Mouse (Mus musculus): ENCODE data around the gene Tbxas1.
A peak's percentile ranks its signal among the peaks of the same experiment; 100 is the strongest.

Gene Tbxas1

DNA sequence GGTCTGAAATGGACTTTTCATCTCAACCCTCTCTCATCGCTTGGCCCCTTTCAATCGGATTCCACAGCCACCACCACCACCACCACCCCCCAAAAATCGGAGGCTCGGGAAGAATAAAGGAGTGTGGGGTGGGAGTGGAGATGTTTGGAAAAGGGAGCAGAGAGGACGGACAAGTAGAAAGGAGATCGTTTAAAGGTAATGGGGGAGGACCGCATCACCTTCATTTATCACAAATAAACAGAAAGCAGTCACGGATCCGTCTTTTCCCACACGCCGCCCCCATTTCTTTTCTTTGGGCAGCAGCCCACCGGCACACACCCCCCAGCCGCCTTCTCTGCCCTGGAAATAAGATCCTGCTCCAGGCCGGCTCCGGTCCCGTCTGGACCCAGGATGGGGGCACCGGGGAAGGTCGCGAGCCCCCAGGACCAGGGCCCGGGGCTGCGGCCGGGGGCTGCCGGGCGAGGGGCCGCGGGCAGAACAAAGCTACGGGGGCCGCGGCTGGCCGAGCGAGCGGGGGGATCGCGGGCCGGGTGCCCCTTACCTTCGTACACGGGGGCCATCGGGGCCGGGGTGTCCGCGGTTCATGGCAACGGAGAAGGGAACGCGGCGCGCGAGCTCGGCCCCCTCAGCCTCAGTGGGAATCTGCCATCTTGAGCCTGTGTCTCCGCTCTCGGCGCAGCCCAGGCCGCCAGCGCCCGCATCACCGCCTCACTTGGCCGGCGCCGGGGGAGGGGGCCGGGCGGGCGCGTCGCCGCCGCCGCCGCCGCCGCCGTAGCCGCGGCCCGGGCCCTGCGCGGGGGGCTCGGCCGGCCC lies at the start of gene Tbxas1:
Tbxas1 (plus strand) TSS at position 147 of the 813 bp plus-strand sequence.
- DNase-seq (ENCODE audit: low read depth) = no peak

DNA sequence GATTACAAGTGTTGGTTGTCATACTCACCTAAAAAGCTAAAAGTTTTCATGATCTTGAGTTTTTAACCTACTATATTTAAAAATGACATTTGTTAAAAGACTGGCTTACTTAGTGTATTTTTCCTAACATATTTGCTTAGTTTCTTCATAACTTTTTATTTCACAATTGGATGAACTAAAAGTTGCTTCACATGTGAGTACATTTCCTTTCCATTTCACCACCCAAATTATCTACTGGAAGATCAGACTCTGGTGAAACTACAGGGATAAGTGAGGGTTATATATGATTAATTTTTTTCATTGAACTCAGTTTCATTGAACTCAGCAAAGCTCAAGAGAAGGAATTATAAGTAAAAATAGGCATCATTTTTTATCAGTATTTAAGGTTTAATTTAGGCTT lies 49.3 kb upstream of the Tbxas1 start:
- DNase-seq (ENCODE audit: low read depth) = no peak

DNA sequence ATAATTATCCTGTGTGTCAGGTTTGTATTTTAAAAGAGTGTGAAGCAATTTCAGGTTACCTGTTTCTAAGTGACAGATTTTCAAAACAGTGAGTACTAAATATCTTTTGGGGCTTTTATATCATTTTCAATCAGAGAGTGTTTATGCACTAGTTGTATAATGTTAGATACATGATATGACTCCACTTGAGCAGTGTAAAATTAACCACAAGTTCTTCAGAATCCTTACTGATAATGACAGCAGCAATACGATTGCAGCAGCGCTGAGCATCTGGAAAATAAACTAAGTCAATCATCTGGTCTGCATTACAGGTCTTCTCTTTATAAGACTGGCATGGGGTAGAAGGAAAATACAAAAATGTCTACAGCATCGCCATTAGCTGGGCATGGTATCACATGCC lies 48.3 kb upstream of the Tbxas1 start:
- no peak for DNase-seq (ENCODE audit: low read depth)

DNA sequence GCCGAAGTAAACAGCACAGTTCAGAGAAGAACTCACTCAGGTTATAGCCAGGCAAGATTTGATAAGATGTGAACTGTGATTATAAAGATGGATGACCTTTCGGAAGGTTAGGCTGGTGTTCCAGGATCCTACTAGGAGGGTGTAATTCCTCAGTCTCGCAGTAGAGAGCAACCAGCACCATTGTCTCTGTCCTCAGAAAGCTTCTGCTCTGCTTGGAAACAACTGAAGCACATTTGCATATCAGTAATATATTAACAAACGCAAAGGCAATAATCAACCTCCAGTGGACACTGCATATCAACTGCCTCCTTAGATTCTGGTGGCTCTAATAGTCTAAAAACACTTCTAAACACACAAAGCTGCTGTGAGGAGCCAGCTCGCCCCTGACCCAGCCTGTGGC lies 47.8 kb upstream of the Tbxas1 start:
- DNase-seq (ENCODE audit: low read depth) = no peak

DNA sequence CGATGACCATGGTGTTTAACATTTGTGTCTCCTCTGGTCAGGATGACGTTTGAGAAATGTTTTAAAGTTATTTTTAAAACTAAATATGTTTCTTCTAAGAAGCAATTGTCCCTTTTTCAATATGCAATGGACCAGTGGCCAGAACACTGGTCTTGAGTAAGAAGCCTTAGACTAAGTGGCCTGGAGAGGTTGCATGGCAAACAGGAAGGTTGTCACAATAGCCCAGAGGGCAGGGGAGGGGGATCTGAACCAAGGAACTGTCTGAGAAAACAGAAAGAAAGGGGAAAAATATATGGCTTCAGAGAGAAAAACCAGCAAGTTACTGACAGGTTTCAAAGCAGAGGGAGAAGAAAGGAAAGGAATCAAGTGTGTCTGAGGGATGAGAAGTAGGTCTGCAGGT lies 47.0 kb upstream of the Tbxas1 start:
- DNase-seq (ENCODE audit: low read depth) = no peak

DNA sequence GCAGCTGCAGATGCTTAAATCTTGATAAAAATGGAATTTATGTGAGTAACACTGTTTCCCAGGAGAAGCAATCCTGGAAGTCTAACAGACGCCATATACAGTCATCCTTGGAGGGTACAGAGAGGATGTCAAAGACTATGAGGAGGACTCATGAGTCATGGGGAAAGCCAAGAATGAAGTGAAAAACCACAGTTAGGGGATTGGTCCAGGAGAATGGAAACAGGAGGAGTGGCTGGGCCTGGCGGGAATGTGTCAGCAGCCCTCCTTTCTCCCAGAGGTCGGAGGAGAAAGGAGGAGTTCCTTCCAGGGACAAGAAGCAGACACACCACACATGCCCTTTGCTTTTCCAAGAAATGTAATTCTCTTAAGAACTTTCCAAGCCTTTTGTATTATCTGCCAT lies 45.8 kb upstream of the Tbxas1 start:
- peak; percentile 68 for DNase-seq (ENCODE audit: low read depth)

DNA sequence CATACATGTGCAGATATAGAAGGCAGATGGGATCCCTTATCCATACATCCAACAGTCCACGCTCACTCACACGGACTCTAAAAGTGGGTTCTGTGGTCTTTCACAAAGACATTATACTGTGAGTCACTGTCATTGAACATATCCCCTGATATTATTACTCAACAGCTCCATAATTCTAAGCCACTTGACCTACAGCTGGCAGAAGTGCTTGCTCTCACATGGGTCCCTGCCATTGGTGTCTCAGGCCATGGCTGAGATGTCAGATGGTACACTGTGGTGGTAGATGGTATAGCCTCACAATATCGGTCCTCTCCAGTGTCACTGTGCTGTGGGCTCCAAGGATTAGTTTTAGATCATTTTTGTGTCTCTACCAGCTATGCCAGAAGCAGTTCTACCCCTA lies 41.5 kb upstream of the Tbxas1 start:
- DNase-seq (ENCODE audit: low read depth) = no peak

DNA sequence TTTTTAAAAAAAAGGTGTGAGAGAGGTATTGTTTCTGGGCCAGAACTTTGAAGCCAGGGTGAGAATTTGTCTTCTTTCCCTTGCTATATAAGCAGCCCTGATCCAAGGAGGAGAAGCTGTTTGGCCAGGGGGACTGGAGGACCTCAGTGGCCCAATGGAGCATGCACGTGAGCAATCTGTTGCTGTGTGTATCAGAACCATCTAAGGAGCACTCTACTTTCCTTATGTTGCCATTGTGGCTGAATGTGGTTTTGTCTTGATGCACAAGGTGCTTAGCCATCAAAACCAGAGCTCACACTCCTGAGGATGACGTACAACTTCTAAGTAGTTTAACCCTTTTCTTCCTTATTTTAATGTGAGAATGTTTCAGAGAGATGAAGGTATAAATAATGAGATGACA lies 40.5 kb upstream of the Tbxas1 start:
- DNase-seq (ENCODE audit: low read depth) = no peak

DNA sequence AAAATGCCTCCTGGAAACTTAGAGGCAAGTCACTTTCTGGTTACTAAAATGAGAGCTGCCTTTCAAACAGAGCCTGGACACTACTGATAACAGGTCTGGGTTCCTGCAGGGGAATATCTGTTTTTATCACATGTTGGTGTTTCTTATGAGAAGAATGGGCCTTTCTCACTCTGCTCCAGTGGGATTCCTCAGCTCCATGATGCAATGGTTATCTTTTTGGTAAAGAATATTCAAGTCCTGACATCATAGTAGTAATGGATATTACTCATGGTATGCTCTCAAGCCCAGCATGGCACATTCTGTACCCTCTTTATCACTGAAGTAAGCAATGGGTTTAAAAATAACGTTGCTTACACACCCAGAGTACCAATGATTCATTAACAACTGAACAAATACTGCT lies 40.0 kb upstream of the Tbxas1 start:
- no peak for DNase-seq (ENCODE audit: low read depth)

DNA sequence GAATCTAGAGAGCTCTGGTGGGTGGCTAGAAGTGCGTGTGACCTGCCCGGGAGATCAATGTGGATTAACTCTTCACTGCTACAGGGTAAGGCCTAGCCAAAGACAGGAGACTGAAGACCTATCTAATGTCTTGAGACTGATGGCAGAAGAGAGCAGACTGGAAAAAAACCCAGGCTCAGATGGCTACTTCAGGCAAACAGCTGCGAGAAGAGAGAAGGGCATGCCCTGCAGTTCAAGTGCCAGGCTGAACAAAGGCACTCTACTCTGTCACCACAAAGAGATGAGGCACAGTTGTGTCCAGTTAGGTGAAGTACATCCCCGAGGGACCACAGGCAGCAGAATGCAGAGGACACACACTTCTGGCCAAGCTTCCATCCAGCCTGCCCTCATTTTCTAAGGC lies 37.1 kb upstream of the Tbxas1 start:
- no peak for DNase-seq (ENCODE audit: low read depth)

DNA sequence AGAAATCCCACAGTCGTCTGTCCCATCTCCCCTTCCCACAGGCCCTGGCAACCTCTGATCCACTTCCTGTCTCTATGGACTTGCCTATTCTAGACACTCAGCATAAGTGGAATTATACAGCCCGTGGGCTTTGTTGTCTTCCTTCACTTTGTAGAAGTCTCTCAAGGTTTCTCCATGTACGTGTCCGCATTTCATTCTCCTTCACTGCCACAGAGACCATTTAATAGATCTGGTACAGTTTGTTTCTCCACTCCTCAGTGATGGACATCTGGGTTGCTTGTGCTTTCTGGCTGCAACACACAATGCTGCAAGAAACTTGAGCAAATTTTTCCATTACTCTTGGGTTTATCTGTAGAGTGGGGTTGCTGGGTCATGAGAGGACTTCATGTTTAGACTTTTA lies 35.3 kb upstream of the Tbxas1 start:
- no peak for DNase-seq (ENCODE audit: low read depth)

DNA sequence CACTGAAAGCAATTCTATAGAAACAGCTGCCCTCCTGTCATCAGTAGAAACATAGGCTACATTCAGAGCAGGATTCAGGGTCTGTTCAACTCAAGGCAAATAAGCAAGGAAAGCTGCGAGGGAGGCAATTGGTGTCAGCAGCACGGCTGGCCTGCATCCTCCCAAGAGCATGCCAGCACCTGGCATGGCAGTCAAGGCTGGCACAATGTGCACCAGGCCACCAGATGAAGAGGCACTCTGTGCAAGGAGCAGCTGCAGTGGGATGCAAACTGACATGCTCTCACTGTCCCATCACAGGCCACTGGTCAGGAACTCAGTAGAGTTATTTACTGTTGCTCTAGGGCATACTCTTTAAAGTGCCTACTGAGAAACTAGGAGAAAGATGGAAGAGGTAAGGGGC lies 34.8 kb upstream of the Tbxas1 start:
- no peak for DNase-seq (ENCODE audit: low read depth)

DNA sequence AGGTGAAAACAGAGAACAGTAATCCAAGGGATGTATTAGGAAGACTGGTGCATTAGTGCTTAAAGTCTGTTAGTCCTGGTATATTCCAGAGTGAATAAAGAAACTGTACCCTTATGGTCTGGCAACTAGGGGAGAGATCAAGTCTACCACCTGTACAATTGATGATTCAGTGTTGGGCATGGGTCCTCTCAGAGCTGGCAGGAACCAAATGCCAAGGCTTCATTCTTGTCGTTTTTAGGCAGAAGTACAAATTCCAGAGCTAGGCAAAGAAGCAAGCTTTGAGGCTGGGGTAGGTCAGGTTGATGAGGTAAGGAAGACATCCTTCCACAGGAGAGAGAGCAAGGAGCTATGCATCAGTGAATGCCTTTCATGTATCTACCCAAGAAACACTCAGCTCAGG lies 34.4 kb upstream of the Tbxas1 start:
- no peak for DNase-seq (ENCODE audit: low read depth)

DNA sequence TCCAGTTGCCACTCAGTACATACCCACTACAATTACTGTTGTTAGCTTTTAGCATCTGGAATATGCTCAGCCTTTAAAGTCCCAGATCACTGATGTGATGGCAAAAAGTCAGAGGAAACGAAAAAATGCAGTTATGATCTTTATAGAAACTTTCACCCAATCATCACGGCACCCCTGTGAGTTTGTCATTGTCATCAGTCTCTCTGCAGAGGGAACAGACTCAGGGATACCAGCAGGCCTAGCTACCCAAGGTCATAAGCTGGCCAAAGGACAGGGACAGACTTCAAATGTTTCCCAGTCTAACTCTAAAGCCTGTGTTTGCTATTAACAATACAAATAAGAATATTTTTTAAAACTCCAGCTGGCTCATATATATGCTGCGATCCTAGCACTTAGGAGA lies 33.7 kb upstream of the Tbxas1 start:
- DNase-seq (ENCODE audit: low read depth) = no peak

DNA sequence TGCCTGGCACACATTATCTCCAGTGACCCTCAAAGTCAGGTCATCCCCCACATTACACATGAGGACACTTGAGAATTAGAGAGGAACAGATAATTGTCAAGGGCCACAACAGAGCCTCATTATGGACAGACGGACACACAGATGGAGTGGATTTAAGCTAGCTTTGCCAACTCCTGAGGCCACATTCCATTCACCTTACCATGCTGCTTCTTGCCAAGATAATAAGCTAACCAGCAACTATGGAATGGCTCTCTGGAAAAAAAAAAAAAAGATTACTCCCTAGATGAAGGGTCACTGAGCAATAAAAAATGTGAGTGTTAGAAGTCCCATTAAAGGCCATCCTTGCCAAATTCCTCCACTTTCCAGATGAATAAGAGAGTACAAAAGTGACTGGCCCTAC lies 30.1 kb upstream of the Tbxas1 start:
- no peak for DNase-seq (ENCODE audit: low read depth)

DNA sequence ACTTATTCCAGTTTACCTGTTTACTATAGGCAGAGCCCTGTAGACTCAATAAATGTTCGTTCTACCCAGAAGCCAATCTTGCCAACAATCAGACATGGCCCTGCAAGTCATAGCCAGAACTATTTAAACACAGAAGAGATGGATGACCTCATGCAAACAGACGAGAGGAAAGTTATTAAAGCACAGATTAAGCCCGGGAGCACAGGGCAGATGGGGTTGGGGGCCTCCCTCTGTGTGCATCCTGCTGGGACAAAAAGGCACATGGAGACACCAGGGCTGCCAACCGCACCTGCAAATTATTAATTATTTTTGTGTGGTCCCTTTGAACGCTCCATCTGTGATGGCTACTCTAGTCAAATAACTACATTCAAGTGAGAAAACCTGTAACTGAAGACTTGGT lies 29.3 kb upstream of the Tbxas1 start:
- no peak for DNase-seq (ENCODE audit: low read depth)

DNA sequence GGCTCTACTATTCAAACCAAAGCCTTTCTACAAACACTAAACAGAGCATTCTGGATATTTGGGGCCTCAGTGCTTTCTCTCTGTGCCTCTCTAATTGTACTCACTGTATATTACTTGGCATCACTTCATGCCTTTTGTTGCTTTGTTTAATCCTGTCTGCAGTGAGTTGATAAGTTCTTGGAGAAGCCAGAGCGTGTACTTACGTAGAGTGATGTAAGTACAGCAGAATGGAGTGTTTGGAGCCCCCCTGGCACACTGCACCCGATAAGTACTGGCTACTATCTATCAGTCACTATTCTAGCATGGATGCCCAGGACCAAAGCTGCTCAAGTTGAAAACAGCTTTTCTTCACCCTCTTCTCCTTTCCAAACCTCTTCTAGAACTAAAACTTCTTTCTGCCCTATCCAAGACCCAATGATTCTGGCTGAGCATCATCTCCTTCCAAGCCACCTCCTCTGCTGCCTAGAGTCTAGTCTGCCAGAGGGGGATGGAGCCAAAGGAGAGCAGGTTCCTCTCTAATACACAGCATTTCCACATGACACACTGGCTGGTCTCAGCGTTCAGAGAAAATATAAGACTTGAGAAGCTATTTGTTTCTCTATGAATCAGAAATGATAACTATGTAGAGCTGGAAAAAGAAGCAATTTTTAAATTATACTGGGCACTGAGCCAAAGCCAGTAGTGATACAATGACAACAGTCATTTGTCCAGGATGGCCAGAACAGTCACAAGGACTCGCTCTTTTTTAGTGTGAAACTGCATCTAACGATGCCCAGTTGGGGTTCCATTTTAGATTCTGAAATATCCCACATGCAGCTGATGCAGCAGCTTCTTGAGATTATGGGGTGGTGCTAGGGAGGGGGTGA lies 28.6 kb upstream of the Tbxas1 start:
- no peak for DNase-seq (ENCODE audit: low read depth)

DNA sequence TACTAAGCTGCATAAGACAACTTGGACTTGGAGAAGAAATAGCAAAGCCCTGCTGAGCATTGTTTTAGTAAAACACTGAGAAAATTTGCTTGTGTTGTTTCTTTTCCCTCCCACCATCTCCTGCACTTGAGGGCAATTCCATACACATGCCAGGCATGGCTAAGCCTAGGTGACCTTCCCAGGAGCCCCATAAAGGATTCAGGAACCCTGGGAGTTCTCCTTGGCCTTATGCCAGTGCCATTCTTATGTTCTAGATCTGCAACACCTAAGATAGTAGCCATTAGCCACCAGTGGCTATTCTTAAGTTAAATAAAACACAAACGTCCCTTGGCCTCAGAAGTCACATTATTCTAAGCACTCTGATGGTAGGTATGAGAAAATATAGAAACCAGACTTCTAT lies 27.8 kb upstream of the Tbxas1 start:
- DNase-seq (ENCODE audit: low read depth) = no peak

DNA sequence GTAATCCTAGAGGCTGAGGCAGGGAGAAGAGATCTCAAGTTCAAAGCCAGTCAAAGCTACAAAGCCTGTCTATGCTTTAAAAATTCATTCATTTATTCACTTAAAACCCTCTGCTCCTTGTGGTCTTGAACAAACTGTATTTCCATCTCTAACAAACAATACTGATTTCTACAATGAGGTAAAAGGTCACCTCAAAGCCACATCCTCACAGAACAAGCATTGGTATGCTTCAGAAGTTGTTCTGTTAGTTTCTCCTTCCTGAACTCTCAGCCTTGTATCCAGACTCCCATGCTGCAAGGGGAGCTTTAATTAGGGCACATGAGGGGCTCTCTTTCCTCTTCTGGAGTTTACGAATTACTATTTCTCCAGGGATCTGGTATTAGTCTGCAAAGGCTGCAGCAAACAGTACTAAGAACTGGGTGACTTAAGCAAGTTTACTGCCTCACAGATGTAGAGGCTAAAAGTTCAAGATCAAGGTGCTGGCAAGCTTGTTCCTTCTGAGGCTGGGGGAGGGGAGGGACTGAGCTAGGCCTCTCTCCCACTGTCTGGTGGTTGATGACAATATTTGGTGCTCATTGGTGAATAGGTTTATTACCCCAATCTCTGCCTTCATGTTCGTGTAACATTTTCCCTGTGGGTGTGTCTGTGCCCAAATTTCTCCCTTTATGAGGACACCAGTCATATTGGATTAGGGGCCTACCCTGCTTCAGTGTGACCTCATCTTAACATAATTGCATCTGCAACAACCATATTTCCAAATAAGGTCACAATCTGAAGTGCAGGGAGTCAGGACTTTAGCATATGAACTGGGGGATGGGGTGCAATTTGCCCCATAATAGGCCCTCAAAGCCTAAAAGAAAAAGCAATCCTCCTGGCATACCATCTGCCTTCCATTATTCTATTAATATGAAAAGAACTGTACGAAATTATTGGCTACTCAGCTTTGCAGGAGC lies 27.0 kb upstream of the Tbxas1 start:
- DNase-seq (ENCODE audit: low read depth) = no peak

DNA sequence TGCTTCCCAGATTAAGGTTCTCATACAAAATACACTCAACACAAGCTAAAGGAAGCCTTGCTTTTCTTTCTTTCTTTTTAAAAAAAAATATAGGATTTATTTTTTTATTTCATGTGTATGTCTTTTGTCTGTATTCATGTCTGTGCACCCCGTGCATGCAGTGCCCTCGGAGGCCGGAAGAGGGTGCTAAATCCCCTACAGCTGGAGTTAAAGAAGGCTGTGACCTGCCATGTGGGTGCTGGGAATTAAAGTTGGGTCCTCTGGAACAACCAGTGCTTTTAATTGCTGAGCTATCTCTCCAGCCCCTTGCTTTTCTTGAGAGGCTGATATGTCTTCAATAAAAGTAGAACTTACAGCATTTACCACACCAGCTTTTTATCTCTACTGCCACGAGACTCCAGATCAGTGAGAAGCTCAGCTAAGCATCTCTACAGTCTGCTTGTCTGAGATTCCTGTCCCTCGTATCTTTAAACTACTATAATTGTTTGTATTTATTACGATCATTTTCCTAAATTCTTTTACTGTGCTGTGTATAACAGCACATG lies 24.4 kb upstream of the Tbxas1 start:
- DNase-seq (ENCODE audit: low read depth) = no peak

DNA sequence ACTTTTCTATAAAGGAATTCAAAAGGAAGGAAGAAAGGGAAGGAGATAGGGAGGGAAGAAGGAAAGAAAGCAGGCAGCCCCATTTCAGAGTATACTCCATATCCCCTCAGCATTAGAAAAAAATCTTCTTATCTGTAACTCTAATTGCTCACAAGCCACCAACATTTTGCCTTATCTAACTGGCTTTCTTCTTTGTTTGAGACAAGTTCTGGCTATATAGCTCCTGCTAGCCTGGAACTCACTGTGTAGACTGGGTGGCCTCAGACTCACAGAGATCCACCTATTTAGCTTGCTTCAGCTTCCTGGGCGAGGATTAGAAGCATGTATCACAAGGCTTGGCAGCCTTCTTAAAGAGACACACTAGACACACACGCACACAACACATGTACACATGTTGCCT lies 23.5 kb upstream of the Tbxas1 start:
- DNase-seq (ENCODE audit: low read depth) = no peak

DNA sequence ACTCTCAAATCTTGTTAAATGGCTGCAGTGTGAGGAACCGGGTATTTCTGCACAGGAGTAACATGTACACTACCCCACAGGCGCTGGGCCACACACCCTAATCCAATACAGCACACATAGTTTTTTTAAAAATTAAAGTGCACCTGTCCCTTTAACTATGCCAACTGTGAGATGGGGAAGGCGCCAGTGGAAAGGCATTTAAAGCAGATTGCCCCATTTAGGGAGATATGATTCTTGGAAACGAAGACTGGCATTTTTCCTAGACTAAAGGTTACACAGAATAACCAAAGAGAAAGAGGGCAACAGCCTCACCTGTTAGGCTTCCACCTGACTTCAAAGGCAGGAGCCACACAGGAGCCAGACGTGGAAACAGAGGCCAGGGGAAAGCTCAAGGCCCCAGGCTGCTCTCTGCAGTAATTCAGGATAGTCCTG lies 21.6 kb upstream of the Tbxas1 start:
- no peak for DNase-seq (ENCODE audit: low read depth)

All from fibroblast of lung, adult 2 months (primary cell).